Mouse (Mus musculus): ENCODE measurements around the gene Dera. TPM values are rescaled to one million over a fixed set of nuclear protein-coding genes. Genes with fewer than 3 reads are reported as not detected.

Dera gene
- polyA plus RNA-seq, 1 experiment from 2014 or later = 70.7 TPM

- Histone ChIP-seq H3K9ac (no peak overlapping the region), H3K4me1 (no peaks in the 10 kb centered on the region), H3K27ac (no peak overlapping the region), H3K27me3 (no peaks in the 10 kb centered on the region), H3K9me3 (no peaks in the 10 kb centered on the region), H3K4me2 (no peak overlapping the region), H3K36me3 (no peaks in the 10 kb centered on the region), H3K4me3 (no peak overlapping the region)
- ATAC-seq (ENCODE audit: borderline replicate concordance, extremely low read depth, low FRiP score, low TSS enrichment) = no peak
- 59% methylated on average over 15 of the region's 15 CpGs for WGBS
These were observed 6.6 kb downstream of the Dera start for GRCm38 (mm10) chr6:137760966-137761365.

- H3K4me2 ChIP-seq = no peak overlapping the region
- H3K27ac ChIP-seq = no peak overlapping the region
- no peak for ATAC-seq (ENCODE audit: borderline replicate concordance, extremely low read depth, low FRiP score, low TSS enrichment)
- no peak overlapping the region for H3K9ac ChIP-seq
- H3K27me3 ChIP-seq = no peaks in the 10 kb centered on the region
- H3K4me1 ChIP-seq = no peaks in the 10 kb centered on the region
- no peaks in the 10 kb centered on the region for H3K36me3 ChIP-seq
- H3K4me3 ChIP-seq = no peak overlapping the region
- no peaks in the 10 kb centered on the region for H3K9me3 ChIP-seq
- 50% methylated on average over 3 of the region's 3 CpGs for WGBS
These were observed 10.3 kb downstream of the Dera start for GRCm38 (mm10) chr6:137764572-137765210.

- Histone ChIP-seq H3K4me1 (no peaks in the 10 kb centered on the region), H3K27me3 (no peaks in the 10 kb centered on the region), H3K4me2 (no peak overlapping the region), H3K27ac (no peak overlapping the region), H3K9me3 (no peaks in the 10 kb centered on the region), H3K4me3 (no peak overlapping the region), H3K9ac (no peak overlapping the region), H3K36me3 (no peaks in the 10 kb centered on the region)
- no peak for ATAC-seq (ENCODE audit: borderline replicate concordance, extremely low read depth, low FRiP score, low TSS enrichment)
These were observed 11.8 kb downstream of the Dera start for GRCm38 (mm10) chr6:137766177-137766576.

- no peak overlapping the region for H3K4me3 ChIP-seq
- H3K9me3 ChIP-seq = no peaks in the 10 kb centered on the region
- no peak overlapping the region for H3K4me2 ChIP-seq
- no peak for ATAC-seq (ENCODE audit: borderline replicate concordance, extremely low read depth, low FRiP score, low TSS enrichment)
- no peak overlapping the region for H3K9ac ChIP-seq
- no peaks in the 10 kb centered on the region for H3K36me3 ChIP-seq
- 48% methylated on average over 3 of the region's 3 CpGs for WGBS
- no peaks in the 10 kb centered on the region for H3K27me3 ChIP-seq
- no peak overlapping the region for H3K27ac ChIP-seq
- H3K4me1 ChIP-seq = no peaks in the 10 kb centered on the region
These were observed 17.4 kb downstream of the Dera start for GRCm38 (mm10) chr6:137771621-137772250.

- H3K9me3 ChIP-seq = no peaks in the 10 kb centered on the region
- ATAC-seq (ENCODE audit: borderline replicate concordance, extremely low read depth, low FRiP score, low TSS enrichment) = no peak
- no peaks in the 10 kb centered on the region for H3K36me3 ChIP-seq
- H3K4me2 ChIP-seq = no peak overlapping the region
- H3K9ac ChIP-seq = no peak overlapping the region
- no peaks in the 10 kb centered on the region for H3K4me1 ChIP-seq
- 86% methylated on average over 8 of the region's 8 CpGs for whole genome bisulfite sequencing
- no peak overlapping the region for H3K4me3 ChIP-seq
- no peaks in the 10 kb centered on the region for H3K27me3 ChIP-seq
- no peak overlapping the region for H3K27ac ChIP-seq
These were observed 18.7 kb downstream of the Dera start for GRCm38 (mm10) chr6:137772918-137773636.

- Histone ChIP-seq H3K9ac (no peak overlapping the region), H3K27me3 (no peaks in the 10 kb centered on the region), H3K9me3 (no peaks in the 10 kb centered on the region), H3K4me2 (no peak overlapping the region), H3K27ac (no peak overlapping the region), H3K4me3 (no peak overlapping the region), H3K4me1 (no peaks in the 10 kb centered on the region), H3K36me3 (no peaks in the 10 kb centered on the region)
- ATAC-seq (ENCODE audit: borderline replicate concordance, extremely low read depth, low FRiP score, low TSS enrichment) = no peak
- WGBS = 81% methylated on average over 6 of the region's 6 CpGs
These were observed 19.3 kb downstream of the Dera start for GRCm38 (mm10) chr6:137773637-137774028.

GRCm38 (mm10) chr6:137774166-137774565 lies 19.8 kb downstream of the Dera start:
- H3K27ac ChIP-seq = no peak overlapping the region
- no peak overlapping the region for H3K4me3 ChIP-seq
- no peaks in the 10 kb centered on the region for H3K27me3 ChIP-seq
- H3K9ac ChIP-seq = no peak overlapping the region
- no peaks in the 10 kb centered on the region for H3K9me3 ChIP-seq
- H3K4me2 ChIP-seq = no peak overlapping the region
- 80% methylated on average over 13 of the region's 13 CpGs for WGBS
- ATAC-seq (ENCODE audit: borderline replicate concordance, extremely low read depth, low FRiP score, low TSS enrichment) = no peak
- H3K36me3 ChIP-seq = no peaks in the 10 kb centered on the region
- H3K4me1 ChIP-seq = no peaks in the 10 kb centered on the region

- Histone ChIP-seq H3K4me1 (no peaks in the 10 kb centered on the region), H3K36me3 (no peaks in the 10 kb centered on the region), H3K9me3 (no peaks in the 10 kb centered on the region), H3K27ac (no peak overlapping the region), H3K4me3 (no peak overlapping the region), H3K27me3 (no peaks in the 10 kb centered on the region), H3K4me2 (no peak overlapping the region), H3K9ac (no peak overlapping the region)
- 87% methylated on average over 8 of the region's 8 CpGs for WGBS
- no peak for ATAC-seq (ENCODE audit: borderline replicate concordance, extremely low read depth, low FRiP score, low TSS enrichment)
These were observed 20.8 kb downstream of the Dera start for GRCm38 (mm10) chr6:137775159-137775558.

- Histone ChIP-seq H3K4me1 (no peaks in the 10 kb centered on the region), H3K27me3 (no peaks in the 10 kb centered on the region), H3K9me3 (no peaks in the 10 kb centered on the region), H3K4me3 (no peak overlapping the region), H3K9ac (no peak overlapping the region), H3K4me2 (no peak overlapping the region), H3K36me3 (no peaks in the 10 kb centered on the region), H3K27ac (no peak overlapping the region)
- WGBS = 67% methylated on average over 8 of the region's 8 CpGs
- ATAC-seq (ENCODE audit: borderline replicate concordance, extremely low read depth, low FRiP score, low TSS enrichment) = no peak
These were observed 22.6 kb downstream of the Dera start for GRCm38 (mm10) chr6:137776981-137777380.

- Histone ChIP-seq H3K36me3 (no peaks in the 10 kb centered on the region), H3K4me2 (no peak overlapping the region), H3K4me1 (no peaks in the 10 kb centered on the region), H3K9me3 (no peaks in the 10 kb centered on the region), H3K27me3 (no peaks in the 10 kb centered on the region), H3K9ac (no peak overlapping the region), H3K4me3 (no peak overlapping the region), H3K27ac (no peak overlapping the region)
- WGBS = 81% methylated on average over 7 of the region's 7 CpGs
- ATAC-seq (ENCODE audit: borderline replicate concordance, extremely low read depth, low FRiP score, low TSS enrichment) = no peak
These were observed 29.7 kb downstream of the Dera start for GRCm38 (mm10) chr6:137783899-137784637.

GRCm38 (mm10) chr6:137788976-137789590 lies 34.7 kb downstream of the Dera start:
- Histone ChIP-seq H3K27me3 (no peaks in the 10 kb centered on the region), H3K4me3 (no peak overlapping the region), H3K27ac (no peak overlapping the region), H3K36me3 (no peaks in the 10 kb centered on the region), H3K4me2 (no peak overlapping the region), H3K9me3 (no peaks in the 10 kb centered on the region), H3K4me1 (no peaks in the 10 kb centered on the region), H3K9ac (no peak overlapping the region)
- 52% methylated on average over 9 of the region's 9 CpGs for WGBS
- no peak for ATAC-seq (ENCODE audit: borderline replicate concordance, extremely low read depth, low FRiP score, low TSS enrichment)

All from lung, embryonic 15.5 days (tissue).